In genomic region chr5:85772086-85772485, GRCm38 (mm10) we compare ENCODE assay signal across 12 mouse cellular contexts.
DNase-seq lines count a peak whose midpoint lies in the region; ATAC-seq lines count a peak whose summit lies in the region.
"Had no signal": no experiment of that assay in that cellular context is flagged by ENCODE, and none has a peak within 500 bp of the region (broad histone marks: within the 10 kb centered on the region; RNA-seq: fewer than 3 reads in every experiment).

No protein-coding gene starts in this region.

- DNase-seq in layer of hippocampus, adult 11-12 months (ENCODE audit: low spot score), result peak; percentile 23
- DNase-seq in layer of hippocampus, adult 9-10 months (ENCODE audit: low spot score), result no peak
- DNase-seq in CD4-positive helper T cell, adult 2 months (ENCODE audit: low read depth, low spot score), result peak; percentile 48
- no peak for DNase-seq in c-Kit-positive CD71-positive TER-119-positive erythroid progenitor cells, embryonic 14.5 days (ENCODE audit: low spot score)
- DNase-seq in kidney, adult 11 months, result no peak
- DNase-seq in cerebellum, adult 11-12 months, result no peak
- DNase-seq: cerebellum, adult 18-20 months; heart, adult 11 months; thymus, postnatal 14 days had no signal

- ATAC-seq in activated CD4-positive, CD25-positive, alpha-beta regulatory T cell, adult 4 months, result peak; percentile 99
- ATAC-seq in inflammation-experienced regulatory T-cells, adult 6 months, result peak; percentile 98
- ATAC-seq: intestine, embryonic 15.5 days had no signal

Comparison
In these comparisons a context has a peak if more than half of its experiments do, and no peak if none do; other contexts are left out.
1. DNase-seq: peak in layer of hippocampus, adult 11-12 months (single experiment) and CD4-positive helper T cell, adult 2 months (single experiment); none in layer of hippocampus, adult 9-10 months (single experiment), c-Kit-positive CD71-positive TER-119-positive erythroid progenitor cells, embryonic 14.5 days (single experiment), kidney, adult 11 months (single experiment) and cerebellum, adult 11-12 months (single experiment).